Mouse (Mus musculus): ENCODE data around the gene Irgc1.

Gene Irgc1

DNA sequence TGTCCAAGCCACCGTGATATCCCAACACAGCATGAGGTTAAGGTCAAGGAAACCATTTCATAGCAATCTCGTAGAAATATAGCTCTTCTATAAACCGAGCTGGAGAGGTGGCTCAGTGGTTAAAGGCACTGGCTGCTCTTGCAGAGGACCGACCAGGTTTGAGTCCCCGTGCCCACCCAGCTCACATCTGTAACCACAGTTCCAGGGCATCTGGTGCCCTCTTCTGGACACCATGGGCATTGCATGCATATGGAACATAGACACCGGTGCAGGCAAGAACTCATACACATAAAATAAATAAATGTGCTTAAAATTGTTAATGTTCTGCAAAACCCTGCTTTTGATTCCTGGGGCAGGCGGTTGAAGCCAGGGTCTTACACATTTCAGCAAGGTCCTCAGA lies 20.8 kb upstream of the Irgc1 start:
- no peak for ATAC-seq (ENCODE audit: insufficient number of reproducible peaks, low FRiP score, low TSS enrichment)

DNA sequence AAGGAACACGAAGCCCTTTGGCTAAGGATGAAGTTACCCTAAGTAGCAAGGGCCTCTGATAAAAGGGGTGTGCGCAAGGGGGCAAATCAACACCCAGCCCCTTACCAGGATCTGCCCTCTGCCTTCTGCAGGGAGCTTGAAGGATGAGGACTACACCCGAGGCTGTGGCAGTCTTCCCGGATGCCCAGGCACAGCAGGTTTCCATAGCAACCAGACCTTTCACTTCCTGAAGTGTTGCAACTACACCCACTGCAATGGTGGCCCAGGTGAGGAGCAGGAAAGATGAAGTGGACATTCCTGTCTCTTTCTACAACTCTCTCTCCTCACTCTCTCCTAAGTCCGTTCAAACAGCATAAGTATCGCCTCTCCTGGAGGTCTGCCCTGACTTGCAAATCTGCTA lies 20.3 kb upstream of the Irgc1 start:
- ATAC-seq (ENCODE audit: insufficient number of reproducible peaks, low FRiP score, low TSS enrichment): no peak

DNA sequence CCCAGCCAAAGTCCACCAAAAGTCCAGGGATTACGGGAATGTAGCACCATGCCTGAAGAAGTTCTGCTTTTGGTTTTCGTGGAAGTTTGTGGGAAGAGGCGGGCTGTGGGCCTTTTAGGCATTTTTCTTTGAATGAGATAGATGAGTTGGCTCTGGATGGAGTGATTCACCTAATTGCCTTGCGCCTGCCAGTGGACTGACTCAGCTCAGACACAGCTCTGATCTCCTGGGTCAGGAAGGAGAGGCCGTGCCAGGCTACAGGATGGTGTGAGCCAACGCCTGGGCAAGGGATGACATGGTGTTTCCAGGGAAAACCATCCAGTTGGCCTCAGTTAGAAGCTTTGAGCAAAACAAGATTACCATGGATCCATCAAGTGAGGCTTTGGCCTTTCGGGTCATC lies 18.3 kb upstream of the Irgc1 start:
- ATAC-seq (ENCODE audit: insufficient number of reproducible peaks, low FRiP score, low TSS enrichment): no peak; the same call in 1 of the 2 replicates

DNA sequence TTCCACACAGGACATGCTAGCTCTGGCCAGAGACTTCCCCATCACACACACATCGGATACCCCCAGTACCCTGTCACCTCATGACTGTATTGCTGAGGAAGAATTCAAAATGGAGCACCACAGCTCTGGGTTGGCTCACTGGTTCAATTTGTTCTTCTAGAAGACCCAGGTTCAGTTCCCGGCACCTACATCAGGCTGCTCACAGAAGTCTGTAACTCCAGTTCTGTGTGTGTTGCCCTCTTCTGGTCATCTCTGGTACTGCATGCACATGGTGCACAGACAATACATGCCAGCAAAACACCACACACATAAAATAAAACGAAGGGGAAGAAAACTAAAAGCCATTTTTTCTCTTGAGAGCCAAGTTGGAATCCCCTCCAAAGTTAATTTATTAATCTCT lies 17.0 kb upstream of the Irgc1 start:
- ATAC-seq (ENCODE audit: insufficient number of reproducible peaks, low FRiP score, low TSS enrichment): no peak

DNA sequence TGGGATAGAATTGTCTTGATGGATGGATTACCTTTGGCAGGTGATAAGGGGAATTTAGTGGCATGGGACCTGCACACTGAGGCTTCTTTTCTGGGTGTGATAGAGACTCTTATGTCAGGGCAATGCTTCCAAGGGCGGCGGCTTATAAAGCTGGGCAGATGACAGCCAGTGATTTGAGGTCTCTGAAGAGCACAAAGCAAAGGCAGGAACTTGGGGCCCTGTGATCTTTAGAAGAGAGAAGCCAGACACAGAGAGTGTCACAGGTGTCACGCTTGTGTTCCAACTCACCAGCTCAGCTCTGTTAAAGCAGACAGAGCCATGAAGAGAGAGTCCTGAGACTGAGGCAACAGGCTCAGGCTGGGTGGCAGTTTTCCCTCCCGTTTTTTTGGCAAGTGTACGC lies 15.8 kb upstream of the Irgc1 start:
- no peak for ATAC-seq (ENCODE audit: insufficient number of reproducible peaks, low FRiP score, low TSS enrichment)

DNA sequence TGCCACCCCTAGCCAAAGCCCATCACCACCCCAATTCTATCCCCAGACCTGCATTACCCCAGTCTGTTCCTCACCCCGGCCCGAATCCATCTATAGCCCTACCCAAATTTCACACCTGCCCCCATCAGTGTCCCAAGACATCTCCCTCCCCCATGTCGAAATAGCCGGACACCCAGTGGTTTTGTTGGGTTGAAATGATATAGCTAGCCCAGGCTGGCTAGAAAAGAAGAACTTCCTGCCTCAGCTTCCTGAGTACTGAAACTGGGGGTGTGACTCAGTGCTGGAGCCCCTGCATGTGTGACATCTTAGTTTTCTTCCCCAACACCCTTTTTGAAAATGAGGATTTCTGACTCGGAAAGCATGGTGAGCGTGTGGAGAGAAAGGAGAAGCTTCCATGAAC lies 14.7 kb upstream of the Irgc1 start:
- no peak for ATAC-seq (ENCODE audit: insufficient number of reproducible peaks, low FRiP score, low TSS enrichment)

DNA sequence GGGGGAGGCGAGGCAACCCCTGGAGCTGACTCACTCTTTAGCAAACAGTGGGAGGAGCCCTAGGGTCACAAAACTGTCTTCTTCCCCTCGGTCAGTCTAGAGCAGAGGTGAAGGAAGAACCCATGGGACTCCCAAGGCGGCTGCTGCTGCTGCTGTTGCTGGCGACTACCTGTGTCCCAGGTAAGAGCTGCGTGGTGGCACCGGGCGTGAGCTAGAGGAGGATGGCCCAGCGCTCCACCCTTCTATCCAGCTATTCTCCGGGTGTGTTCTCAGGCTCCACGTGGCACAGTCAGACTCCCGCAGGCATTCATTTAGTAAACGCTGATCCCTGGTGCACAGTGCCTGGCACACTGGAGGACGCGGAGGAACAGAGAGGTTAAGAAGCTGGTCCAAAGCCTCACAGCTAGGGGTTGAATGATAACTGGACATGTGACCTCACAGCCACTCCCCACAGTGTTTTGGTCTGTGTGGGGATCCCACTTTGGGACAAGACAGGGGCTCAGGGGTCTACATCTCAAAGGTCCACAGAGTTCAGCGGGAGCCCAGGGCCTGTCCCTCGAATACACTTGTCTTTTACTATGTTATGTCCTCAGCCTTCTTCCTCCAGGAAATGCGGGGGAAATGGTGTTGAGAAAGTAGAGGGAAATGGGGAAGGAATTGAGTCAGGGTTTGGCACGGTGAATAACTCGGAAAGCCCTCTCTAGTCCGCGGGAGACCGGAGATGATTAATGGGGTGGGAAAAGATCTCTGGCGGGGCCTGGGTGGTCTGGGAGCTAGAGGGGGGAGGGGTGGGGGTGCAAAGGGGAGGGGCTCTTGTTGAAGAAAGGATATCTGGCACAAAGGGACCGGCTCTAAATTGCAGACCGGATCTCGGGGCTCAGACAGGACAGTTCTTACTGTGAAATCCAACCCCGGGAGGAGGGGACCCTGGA lies 10.6 kb upstream of the Irgc1 start, which contains the start of gene Plaur:
Gene Plaur, plus strand, starts transcription at position 97 of the 932 bp plus-strand sequence.
- no peak for ATAC-seq (ENCODE audit: insufficient number of reproducible peaks, low FRiP score, low TSS enrichment)

DNA sequence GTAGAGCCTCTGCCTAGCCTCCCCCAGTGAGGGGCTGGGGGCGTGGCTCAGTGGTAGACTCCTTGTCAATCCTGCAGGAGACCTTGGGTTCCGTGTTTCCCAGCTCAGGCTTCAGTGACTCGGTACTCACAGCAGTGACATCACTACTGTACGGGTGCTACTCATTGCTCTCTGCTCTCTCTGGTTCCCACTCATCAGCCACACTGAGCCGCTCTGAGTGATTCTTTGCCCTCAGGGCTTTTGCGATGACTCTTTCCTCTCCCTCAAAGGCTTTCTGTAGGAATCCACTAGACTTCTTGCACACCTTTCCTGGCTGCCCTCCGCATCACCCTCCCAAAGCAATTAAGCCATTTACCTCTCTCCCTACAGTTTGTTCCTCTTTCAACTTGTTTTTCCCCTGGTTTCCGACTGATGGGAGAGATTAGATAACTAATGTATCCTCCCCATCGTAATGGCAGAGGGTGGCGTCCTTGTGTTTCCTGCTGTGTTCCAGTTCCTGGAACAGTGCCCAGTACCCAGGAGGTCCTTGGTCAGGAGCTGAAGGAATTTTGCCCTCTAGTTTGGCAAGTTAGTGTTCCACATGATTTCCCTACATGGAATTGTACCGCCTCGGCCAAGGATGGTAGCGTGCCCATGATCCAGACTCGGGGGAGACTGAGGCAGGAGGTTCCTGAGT lies 9.4 kb upstream of the Irgc1 start:
- ATAC-seq (ENCODE audit: insufficient number of reproducible peaks, low FRiP score, low TSS enrichment): no peak

DNA sequence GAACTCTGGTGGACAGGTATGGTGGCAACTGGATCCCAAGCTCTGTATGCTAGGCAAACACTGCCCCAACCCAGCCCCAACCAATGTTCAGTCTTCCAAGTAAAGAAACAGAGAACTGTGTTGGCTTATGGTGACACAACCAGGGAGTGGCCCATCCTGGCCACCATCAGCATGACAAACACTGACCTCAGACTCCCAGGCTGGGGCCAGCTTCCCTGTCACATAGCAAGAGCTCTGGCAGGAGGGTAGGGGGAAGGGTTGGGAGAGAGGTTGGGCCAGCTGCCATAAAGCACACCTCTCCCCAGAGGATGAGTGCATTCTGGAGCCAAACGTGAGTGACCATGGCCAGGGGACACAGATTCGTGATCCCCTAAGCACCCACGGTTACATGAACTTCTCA lies 7.7 kb upstream of the Irgc1 start:
- no peak for ATAC-seq (ENCODE audit: insufficient number of reproducible peaks, low FRiP score, low TSS enrichment)

DNA sequence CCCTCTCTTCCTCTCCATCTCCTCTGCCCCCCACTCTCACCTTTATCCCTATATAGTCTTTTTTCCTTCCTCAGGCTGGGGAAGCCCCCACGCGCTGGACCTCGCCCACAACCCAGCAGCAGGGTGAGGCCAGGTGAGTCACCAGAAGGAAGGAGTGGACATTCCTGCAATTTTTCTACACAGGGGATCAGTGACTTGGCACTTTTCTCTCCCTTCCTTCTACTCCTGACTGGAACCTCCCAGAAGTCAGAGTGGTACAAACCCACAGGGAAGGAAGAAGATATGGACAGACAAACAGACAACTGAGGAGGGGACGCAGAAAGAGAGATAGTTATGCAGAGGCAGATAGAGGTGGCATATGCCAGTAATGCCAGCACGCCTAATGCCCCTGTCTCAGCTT lies 7.3 kb upstream of the Irgc1 start:
- no peak for ATAC-seq (ENCODE audit: insufficient number of reproducible peaks, low FRiP score, low TSS enrichment)

DNA sequence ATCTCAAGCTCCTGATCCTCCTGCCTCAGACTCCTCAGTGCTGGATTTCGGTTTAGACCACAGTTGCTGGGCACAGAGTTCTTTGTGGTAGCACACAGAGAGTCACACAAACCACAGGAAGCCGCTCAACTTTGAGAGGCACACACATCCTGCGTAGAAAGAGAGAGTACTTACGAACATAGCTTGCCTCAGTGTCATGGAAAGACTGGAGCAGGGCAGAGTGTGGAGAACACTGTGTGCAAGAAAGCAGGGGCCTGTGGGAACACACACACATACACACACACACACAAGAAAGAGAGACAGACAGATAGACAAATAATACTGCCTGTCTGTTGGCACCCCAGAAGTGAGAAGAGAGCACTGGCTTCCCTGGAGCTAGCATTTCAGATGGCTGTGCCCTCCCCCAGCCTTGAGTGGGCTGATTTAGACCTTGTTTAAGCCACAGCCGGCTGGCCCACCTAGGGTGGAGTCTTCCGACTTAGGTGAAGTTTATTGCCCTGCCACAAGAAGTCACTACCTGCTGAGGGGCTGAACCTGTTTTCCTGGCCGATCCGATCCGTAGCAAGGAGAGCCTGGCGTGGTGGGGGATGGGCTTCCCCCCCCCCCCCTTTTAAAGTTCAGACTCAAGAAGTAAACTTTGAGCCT lies 5.8 kb upstream of the Irgc1 start:
- ATAC-seq (ENCODE audit: insufficient number of reproducible peaks, low FRiP score, low TSS enrichment): no peak

DNA sequence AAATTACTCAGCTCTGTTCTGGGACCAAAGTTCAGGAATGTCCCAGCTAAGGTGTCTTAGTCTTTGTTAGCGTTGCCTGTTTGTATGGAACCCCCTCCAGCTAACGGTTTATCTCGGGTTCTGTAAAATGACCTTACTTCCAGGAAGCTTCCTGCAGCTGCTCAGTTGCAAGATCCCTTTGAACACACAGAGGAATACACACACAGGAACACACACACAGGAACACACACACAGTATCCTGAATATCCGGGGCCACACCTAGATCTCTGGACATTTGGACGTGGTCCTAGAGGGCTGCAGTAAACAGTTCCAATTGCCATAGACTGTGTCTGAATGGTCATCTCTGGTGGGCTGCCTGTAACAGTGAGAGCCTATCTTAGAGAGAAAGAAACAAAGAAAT lies 3.6 kb upstream of the Irgc1 start:
- no peak for ATAC-seq (ENCODE audit: insufficient number of reproducible peaks, low FRiP score, low TSS enrichment)

DNA sequence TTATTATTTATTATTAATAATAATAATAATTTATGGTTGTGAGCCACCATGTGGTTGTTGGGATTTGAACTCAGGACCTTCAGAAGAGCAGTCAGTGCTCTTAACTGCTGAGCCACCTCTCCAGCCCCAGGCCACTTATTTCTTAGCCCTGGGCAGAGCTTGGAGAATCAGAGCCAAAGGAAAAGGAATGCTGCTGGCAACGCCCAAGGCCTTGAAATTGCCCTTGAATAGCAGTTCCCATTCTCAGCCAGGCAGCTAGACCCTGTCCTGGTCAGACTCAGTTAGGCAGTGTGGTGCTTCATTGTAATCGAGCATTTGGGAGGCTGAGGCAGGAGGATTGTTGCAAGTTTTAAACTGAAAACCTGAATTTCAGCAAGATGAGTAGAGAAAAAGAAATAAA lies 2.1 kb upstream of the Irgc1 start:
- ATAC-seq (ENCODE audit: insufficient number of reproducible peaks, low FRiP score, low TSS enrichment): no peak

DNA sequence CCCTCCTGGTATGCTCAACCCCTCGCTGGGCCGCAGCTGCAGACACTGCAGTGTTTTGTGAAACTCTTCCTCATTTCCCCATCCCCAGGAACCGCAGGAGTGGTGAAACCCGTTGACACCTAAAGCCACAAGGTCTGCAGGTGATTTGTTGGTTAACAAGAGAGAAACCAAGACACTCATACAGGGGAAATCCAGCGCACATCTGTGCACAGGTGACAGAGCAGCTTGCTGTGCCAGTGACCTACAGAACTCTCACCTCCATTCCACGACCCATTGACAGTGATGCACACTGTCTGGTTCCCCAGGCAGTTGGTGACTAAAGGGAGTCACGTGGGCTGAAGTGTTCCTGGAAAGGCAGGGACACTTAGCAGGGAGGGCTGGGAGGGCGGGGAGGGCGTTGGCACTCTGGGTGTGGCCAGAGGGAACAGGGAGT lies 1.5 kb downstream of the Irgc1 start:
- no peak for ATAC-seq (ENCODE audit: insufficient number of reproducible peaks, low FRiP score, low TSS enrichment)

DNA sequence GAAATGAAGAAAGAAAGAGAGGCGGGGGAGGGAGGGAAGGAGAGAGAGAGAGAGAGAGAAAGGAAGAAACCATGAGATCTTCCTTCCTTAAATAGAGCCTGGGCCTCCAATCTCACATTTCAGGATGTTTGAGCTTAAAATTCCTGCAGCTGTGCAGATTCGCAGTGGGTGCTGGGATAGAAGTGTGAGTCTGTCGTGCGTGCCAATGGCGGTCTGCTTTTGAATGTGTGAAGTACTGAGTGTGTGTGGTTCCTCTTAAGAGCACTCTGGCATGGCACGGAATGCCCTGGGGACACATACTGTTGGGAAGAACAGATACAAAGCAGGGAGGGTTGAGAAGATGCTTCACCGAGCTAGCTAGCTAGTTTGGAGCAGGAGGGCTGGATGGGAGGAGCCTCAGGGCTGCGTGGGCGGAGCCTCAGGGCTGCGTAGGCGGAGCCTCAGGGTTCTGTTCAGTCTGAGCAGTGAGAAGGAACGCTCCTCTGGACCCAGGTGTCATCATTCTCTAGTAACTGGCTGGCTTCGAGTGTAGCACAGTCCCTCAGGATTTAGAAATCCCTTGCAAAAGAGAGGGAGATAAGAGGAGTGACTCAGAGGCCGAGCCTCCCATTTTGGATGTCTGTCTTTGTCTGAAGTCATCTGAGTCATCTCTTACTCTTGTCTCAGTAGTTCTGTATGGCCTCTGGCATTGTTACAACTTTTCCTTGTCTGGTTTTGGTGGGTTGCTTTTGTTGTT lies 3.1 kb downstream of the Irgc1 start:
- no peak for ATAC-seq (ENCODE audit: insufficient number of reproducible peaks, low FRiP score, low TSS enrichment)

DNA sequence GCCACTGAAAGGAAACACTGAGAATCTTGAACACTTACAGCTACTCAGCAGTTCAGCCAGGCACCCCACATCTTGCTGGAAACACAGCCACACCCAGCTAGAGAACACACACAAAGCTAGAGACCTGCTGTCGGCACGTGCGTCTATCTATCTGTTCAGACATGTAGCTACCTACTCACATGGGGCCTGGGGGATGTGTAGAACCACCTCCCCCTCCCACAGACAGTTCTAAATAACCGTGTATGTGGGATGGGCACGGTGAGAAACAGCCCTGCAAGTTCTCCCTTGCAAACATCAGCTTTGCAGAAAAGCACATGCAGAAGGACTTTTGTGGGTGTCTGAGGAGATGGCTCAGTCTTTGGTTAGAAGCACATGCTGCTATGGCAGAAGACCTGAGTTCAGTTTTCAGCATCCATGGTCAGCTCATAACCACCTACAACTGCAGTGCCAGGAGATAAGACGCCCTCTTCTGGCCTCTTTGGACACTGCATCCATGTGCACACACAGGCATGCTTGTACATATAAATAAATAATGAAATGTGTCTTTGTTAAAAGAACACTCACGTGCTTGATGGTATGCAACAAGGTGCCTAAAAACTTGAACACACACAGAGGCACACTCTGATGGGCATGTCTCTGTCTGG lies 5.3 kb downstream of the Irgc1 start:
- no peak for ATAC-seq (ENCODE audit: insufficient number of reproducible peaks, low FRiP score, low TSS enrichment)

DNA sequence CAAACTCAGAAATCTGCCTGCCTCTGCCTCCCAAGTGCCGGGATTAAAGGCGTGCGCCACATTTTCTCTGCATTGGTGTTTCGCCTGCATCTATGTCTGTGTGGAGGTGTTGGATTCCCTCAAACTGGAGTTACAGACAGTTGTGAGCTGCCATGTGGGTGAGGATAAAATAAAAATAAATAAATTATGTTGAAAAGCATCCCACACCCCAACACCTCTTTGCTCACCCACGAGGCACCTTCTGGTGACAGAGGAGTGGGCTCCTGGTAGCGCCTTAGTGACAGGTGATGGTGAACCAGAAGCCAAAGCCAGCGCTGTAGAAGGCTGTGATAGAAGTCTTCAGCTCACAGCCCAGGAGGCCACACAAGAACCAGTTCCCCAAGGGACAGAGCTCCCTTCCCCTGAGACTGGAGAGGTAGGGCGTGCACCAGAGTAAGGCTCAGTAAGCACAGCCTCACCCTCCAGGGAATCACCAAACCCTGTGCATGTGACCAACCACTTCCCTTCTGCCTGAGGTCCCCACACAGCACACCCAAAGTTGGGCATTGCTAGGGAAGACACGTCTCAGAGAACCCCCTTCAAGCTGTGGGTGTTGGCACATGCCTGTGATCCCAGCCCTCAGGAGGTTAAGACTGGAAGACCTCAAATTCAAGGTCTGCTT lies 6.7 kb downstream of the Irgc1 start:
- no peak for ATAC-seq (ENCODE audit: insufficient number of reproducible peaks, low FRiP score, low TSS enrichment)

DNA sequence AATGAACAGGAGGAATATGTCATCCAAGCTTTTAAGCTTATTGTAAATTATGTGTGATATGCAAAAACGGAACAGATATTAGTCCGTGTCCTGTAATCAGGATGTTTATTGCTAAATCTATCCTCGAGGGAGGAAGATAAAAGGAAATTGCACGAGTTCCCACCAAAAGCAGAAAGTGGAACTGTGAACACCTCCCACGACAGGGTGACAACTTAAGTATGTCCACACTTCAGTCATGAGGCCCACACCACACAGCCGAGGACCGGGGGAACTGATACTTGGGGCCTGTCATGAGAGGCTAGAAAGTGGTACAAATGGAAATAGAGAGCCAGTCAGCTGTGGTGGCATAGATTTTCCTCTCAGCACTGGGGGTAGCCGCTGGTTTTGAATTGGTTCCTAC lies 9.8 kb downstream of the Irgc1 start:
- no peak for ATAC-seq (ENCODE audit: insufficient number of reproducible peaks, low FRiP score, low TSS enrichment)

DNA sequence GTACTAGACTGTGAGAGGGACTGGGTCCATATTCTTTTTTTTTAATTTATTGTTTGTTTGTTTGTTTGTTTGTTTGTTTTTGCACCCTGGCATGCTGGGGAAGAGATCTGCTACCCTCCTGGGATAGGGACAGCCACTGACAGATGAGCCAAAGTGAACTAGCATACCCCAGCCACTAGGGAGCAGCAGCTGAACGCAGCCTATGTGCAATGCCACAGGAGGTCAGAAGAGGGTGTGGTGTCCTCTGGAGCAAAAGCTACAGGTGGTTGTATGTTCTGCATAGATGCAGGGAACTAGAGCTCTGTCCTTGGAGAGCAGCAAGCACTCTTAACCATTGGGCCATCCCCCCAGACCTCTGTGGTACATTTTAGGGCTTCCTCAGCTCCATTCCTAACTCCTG lies 10.3 kb downstream of the Irgc1 start:
- ATAC-seq (ENCODE audit: insufficient number of reproducible peaks, low FRiP score, low TSS enrichment): no peak

DNA sequence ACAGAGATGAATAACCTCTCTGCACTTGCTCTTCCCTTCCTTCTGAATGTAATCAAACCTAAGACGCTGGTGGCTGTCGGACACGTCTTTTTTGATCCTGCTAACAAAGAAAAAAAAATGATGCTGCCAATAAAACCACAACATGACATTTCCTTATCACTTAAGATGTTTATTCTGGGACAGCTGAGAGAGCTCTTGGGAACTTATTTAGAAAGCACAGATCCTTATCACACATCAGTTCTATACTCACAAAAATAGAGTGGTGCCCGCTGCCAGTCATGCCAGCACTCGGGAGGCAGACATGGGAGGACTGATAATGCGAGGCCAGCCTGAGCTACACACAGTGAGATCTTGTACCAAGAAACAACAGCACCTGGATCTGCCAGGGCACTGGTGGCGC lies 12.2 kb downstream of the Irgc1 start:
- no peak for ATAC-seq (ENCODE audit: insufficient number of reproducible peaks, low FRiP score, low TSS enrichment)
